Mouse (Mus musculus): ENCODE results near the gene Tfb2m.

Tfb2m gene

GRCm38 (mm10) chr1:179559446-179560194, 13.6 kb upstream of the Tfb2m start:
- in situ Hi-C loops (cut with MboI; ENCODE audit: unreplicated experiment in 2 of 2): no loop called here

- in situ Hi-C loops (cut with MboI; ENCODE audit: unreplicated experiment in 2 of 2): no loop called here
Measured at GRCm38 (mm10) chr1:179556921-179557320, 10.9 kb upstream of the Tfb2m start.

GRCm38 (mm10) chr1:179553949-179554347, 7.9 kb upstream of the Tfb2m start:
- in situ Hi-C loops (cut with MboI; ENCODE audit: unreplicated experiment in 2 of 2): no loop called here

GRCm38 (mm10) chr1:179553197-179553948, 7.3 kb upstream of the Tfb2m start:
- in situ Hi-C loops (cut with MboI; ENCODE audit: unreplicated experiment in 2 of 2): no loop called here

- in situ Hi-C loops (cut with MboI; ENCODE audit: unreplicated experiment in 2 of 2): no loop called here
Measured at GRCm38 (mm10) chr1:179552751-179553150, 6.7 kb upstream of the Tfb2m start.

GRCm38 (mm10) chr1:179551921-179552320, 5.9 kb upstream of the Tfb2m start:
- in situ Hi-C loops (cut with MboI; ENCODE audit: unreplicated experiment in 2 of 2): no loop called here

GRCm38 (mm10) chr1:179551336-179551735, 5.3 kb upstream of the Tfb2m start:
- in situ Hi-C loops (cut with MboI; ENCODE audit: unreplicated experiment in 2 of 2): no loop called here

- in situ Hi-C loops (cut with MboI; ENCODE audit: unreplicated experiment in 2 of 2): loop anchor here in 1 of 2 experiments (5.0 to 25.0 kb wide), 2 partner anchors 253 to 1212 kb away; partner anchors contain the start of genes Ahctf1, Gm10518 and Hnrnpu
Measured at GRCm38 (mm10) chr1:179548996-179549752, 3.1 kb upstream of the Tfb2m start.

GRCm38 (mm10) chr1:179548220-179548619, 2.2 kb upstream of the Tfb2m start:
- in situ Hi-C loops (cut with MboI; ENCODE audit: unreplicated experiment in 2 of 2): loop anchor here in 1 of 2 experiments (5.0 to 25.0 kb wide), 2 partner anchors 254 to 1211 kb away; partner anchors contain the start of genes Ahctf1, Gm10518 and Hnrnpu

GRCm38 (mm10) chr1:179547176-179547575, 1.1 kb upstream of the Tfb2m start:
- in situ Hi-C loops (cut with MboI; ENCODE audit: unreplicated experiment in 2 of 2): loop anchor here in 1 of 2 experiments (5.0 to 25.0 kb wide), 2 partner anchors 255 to 1210 kb away; partner anchors contain the start of genes Ahctf1, Gm10518 and Hnrnpu

GRCm38 (mm10) chr1:179546551-179546917, 467 bp upstream of the Tfb2m start:
- in situ Hi-C loops (cut with MboI; ENCODE audit: unreplicated experiment in 2 of 2): loop anchor here in 1 of 2 experiments (5.0 to 25.0 kb wide), 2 partner anchors 256 to 1209 kb away; partner anchors contain the start of genes Ahctf1, Gm10518 and Hnrnpu

- in situ Hi-C loops (cut with MboI; ENCODE audit: unreplicated experiment in 2 of 2): loop anchor here in 1 of 2 experiments (25.0 kb wide), 1 partner anchor 1204 kb away; the partner anchor contains the start of gene Hnrnpu
Measured at GRCm38 (mm10) chr1:179541502-179541901, 4.6 kb downstream of the Tfb2m start.

GRCm38 (mm10) chr1:179539887-179540286, 6.2 kb downstream of the Tfb2m start:
- in situ Hi-C loops (cut with MboI; ENCODE audit: unreplicated experiment in 2 of 2): loop anchor here in 1 of 2 experiments (25.0 kb wide), 1 partner anchor 1203 kb away; the partner anchor contains the start of gene Hnrnpu

- in situ Hi-C loops (cut with MboI; ENCODE audit: unreplicated experiment in 2 of 2): loop anchor here in 1 of 2 experiments (25.0 kb wide), 1 partner anchor 1202 kb away; the partner anchor contains the start of gene Hnrnpu
Measured at GRCm38 (mm10) chr1:179539054-179539453, 7.0 kb downstream of the Tfb2m start.

GRCm38 (mm10) chr1:179519901-179520300, 26.2 kb downstream of the Tfb2m start:
- in situ Hi-C loops (cut with MboI; ENCODE audit: unreplicated experiment in 2 of 2): loop anchor here in 1 of 2 experiments (25.0 kb wide), 1 partner anchor 692 kb away; no protein-coding TSS in a partner anchor

GRCm38 (mm10) chr1:179517713-179518465, 28.2 kb downstream of the Tfb2m start, which contains the start of gene Smyd3:
Gene Smyd3, minus strand, starts transcription at chr1:179518041.
- in situ Hi-C loops (cut with MboI; ENCODE audit: unreplicated experiment in 2 of 2): loop anchor here in 1 of 2 experiments (25.0 kb wide), 1 partner anchor 694 kb away; no protein-coding TSS in a partner anchor

- in situ Hi-C loops (cut with MboI; ENCODE audit: unreplicated experiment in 2 of 2): loop anchor here in 1 of 2 experiments (25.0 kb wide), 1 partner anchor 695 kb away; no protein-coding TSS in a partner anchor
Measured at GRCm38 (mm10) chr1:179516941-179517712, 28.9 kb downstream of the Tfb2m start.

GRCm38 (mm10) chr1:179511895-179512294, 34.2 kb downstream of the Tfb2m start:
- in situ Hi-C loops (cut with MboI; ENCODE audit: unreplicated experiment in 2 of 2): loop anchor here in 1 of 2 experiments (25.0 kb wide), 1 partner anchor 700 kb away; no protein-coding TSS in a partner anchor

Measured in v-Abl transformed pro-B cells (cell line).